Mouse (Mus musculus) frontal cortex, postnatal 14 days (tissue): Measurements from ENCODE around the gene Scand1.

ENCODE experiments used
- DNase-seq, 2 experiments: peaks; one replicate each; pipeline ENCODE4 v3.0.0; 2022; ENCODE audit warnings: low spot score in 2 of 2

The Scand1 gene

GRCm38 (mm10) chr2:156312297-156312897 lies at the start of gene Scand1, which contains the start of gene Cnbd2:
Gene Scand1 (minus strand): TSS chr2:156312704.
Gene Cnbd2 (plus strand): TSS chr2:156312299.
- peak; percentile 74 to 77 for DNase-seq

GRCm38 (mm10) chr2:156356031-156356430 lies 43.5 kb upstream of the Scand1 start:
- DNase-seq, result peak in 1 of 2 experiments; percentile 35

- no peak for DNase-seq
These were observed 40.8 kb upstream of the Scand1 start for GRCm38 (mm10) chr2:156353265-156353692.

- DNase-seq, result no peak
These were observed 40.1 kb upstream of the Scand1 start for GRCm38 (mm10) chr2:156352413-156353165.

GRCm38 (mm10) chr2:156351243-156351642 lies 38.7 kb upstream of the Scand1 start:
- DNase-seq, result no peak

GRCm38 (mm10) chr2:156349286-156349848 lies 36.9 kb upstream of the Scand1 start:
- DNase-seq, result no peak

- DNase-seq, result no peak
These were observed 36.3 kb upstream of the Scand1 start for GRCm38 (mm10) chr2:156348812-156349211.

- no peak for DNase-seq
These were observed 32.5 kb upstream of the Scand1 start for GRCm38 (mm10) chr2:156344775-156345532.

GRCm38 (mm10) chr2:156340078-156340477 lies 27.6 kb upstream of the Scand1 start:
- DNase-seq, result no peak

GRCm38 (mm10) chr2:156331446-156331965 lies 19.0 kb upstream of the Scand1 start:
- no peak for DNase-seq

GRCm38 (mm10) chr2:156330681-156331080 lies 18.2 kb upstream of the Scand1 start:
- no peak for DNase-seq

- no peak for DNase-seq
These were observed 12.2 kb upstream of the Scand1 start for GRCm38 (mm10) chr2:156324681-156325080.

GRCm38 (mm10) chr2:156324116-156324588 lies 11.6 kb upstream of the Scand1 start:
- DNase-seq, result peak; percentile 20 to 31

- no peak for DNase-seq
These were observed 9.0 kb upstream of the Scand1 start for GRCm38 (mm10) chr2:156321538-156321937.

GRCm38 (mm10) chr2:156318491-156318890 lies 6.0 kb upstream of the Scand1 start:
- DNase-seq, result no peak

GRCm38 (mm10) chr2:156314811-156315210 lies 2.3 kb upstream of the Scand1 start:
- no peak for DNase-seq

- DNase-seq, result no peak
These were observed 649 bp upstream of the Scand1 start for GRCm38 (mm10) chr2:156313153-156313552.

GRCm38 (mm10) chr2:156311841-156312291 lies 638 bp downstream of the Scand1 start:
- DNase-seq, result peak; percentile 30 to 49

GRCm38 (mm10) chr2:156311441-156311840 lies 1.1 kb downstream of the Scand1 start:
- DNase-seq, result no peak

- no peak for DNase-seq
These were observed 1.6 kb downstream of the Scand1 start for GRCm38 (mm10) chr2:156310945-156311344.

GRCm38 (mm10) chr2:156310455-156310854 lies 2.0 kb downstream of the Scand1 start:
- no peak for DNase-seq

GRCm38 (mm10) chr2:156309948-156310347 lies 2.6 kb downstream of the Scand1 start:
- no peak for DNase-seq
